In the genomic region with DNA sequence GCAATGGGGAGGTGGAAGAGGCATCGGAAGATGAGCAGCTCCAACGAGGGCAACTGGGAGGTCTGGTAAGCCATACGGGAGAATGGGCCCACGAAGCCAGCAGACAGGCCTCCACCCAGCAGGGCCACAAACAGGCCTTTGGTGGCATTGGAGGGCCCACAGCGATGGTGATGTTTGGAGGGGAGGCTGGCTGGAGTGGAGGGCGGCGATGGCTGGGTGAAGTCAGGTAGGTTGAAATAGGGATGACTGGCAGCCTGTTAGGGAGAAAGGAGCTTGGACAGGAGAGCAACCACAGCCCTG, we compare ENCODE assay signal across 14 mouse cellular contexts. TPM values are rescaled to one million over a fixed set of nuclear protein-coding genes. Genes with fewer than 3 reads are reported as not detected.
A peak's percentile ranks its signal among the peaks of the same experiment; 100 is the strongest.
DNase-seq lines count a peak whose midpoint lies in the region; ATAC-seq lines count a peak whose summit lies in the region.
"Had no signal": no experiment of that assay in that cellular context is flagged by ENCODE, and none has a peak within 500 bp of the region (broad histone marks: within the 10 kb centered on the region; RNA-seq: fewer than 3 reads in every experiment).

No protein-coding gene starts in this region.

- H3K27me3 ChIP-seq in megakaryocyte, embryonic 14.5 days (replicated peaks) = peaks cover 2% of the 10 kb centered on the region
- no peaks in the 10 kb centered on the region for H3K27me3 ChIP-seq in limb, embryonic 15.5 days
- no peaks in the 10 kb centered on the region for H3K27me3 ChIP-seq in stomach, embryonic 16.5 days (ENCODE audit: control insufficient read depth, insufficient read depth, low read length)

- peak overlapping the region; percentile 100; the same call in 1 of the 2 replicates for H3K27ac ChIP-seq in limb, embryonic 15.5 days
- H3K27ac ChIP-seq in stomach, embryonic 16.5 days (ENCODE audit: low read length) = no peak overlapping the region; the same call in 1 of the 2 replicates

- 91% methylated on average over 7 of the region's 7 CpGs for WGBS in limb, embryonic 15.5 days
- 91% methylated on average over 7 of the region's 7 CpGs for WGBS in stomach, embryonic 16.5 days

- H3K4me3 ChIP-seq in megakaryocyte, embryonic 14.5 days (replicated peaks) = peak overlapping the region; percentile 7
- no peak overlapping the region for H3K4me3 ChIP-seq in limb, embryonic 15.5 days
- no peak overlapping the region for H3K4me3 ChIP-seq in stomach, embryonic 16.5 days (replicated peaks; ENCODE audit: low read length)

- DNase-seq in cerebellum, adult 8-10 months = peak; percentile 42
- DNase-seq in cerebellum, adult 11-12 months = no peak
- DNase-seq in urinary bladder, postnatal 10 days (ENCODE audit: low spot score) = no peak
- no peak for DNase-seq in natural killer cell, adult 2 months (ENCODE audit: low spot score in 2 of 2)
- DNase-seq: gastrocnemius, postnatal 36 days; kidney, postnatal 10 days; lung, adult 2 months had no signal

- no peaks in the 10 kb centered on the region for H3K9me3 ChIP-seq in megakaryocyte, embryonic 14.5 days
- no peaks in the 10 kb centered on the region for H3K9me3 ChIP-seq in limb, embryonic 15.5 days
- H3K9me3 ChIP-seq in stomach, embryonic 16.5 days (replicated peaks; ENCODE audit: control insufficient read depth, low read length) = no peaks in the 10 kb centered on the region
- H3K9me3 ChIP-seq: G1E had no signal

- no peak overlapping the region for H3K4me2 ChIP-seq in limb, embryonic 15.5 days
- no peak overlapping the region for H3K4me2 ChIP-seq in stomach, embryonic 16.5 days (ENCODE audit: low read depth, low read length)

- H3K9ac ChIP-seq in limb, embryonic 15.5 days = no peak overlapping the region
- H3K9ac ChIP-seq in stomach, embryonic 16.5 days (ENCODE audit: low read length) = peak overlapping the region; percentile 21; the same call in 1 of the 2 replicates

- no peaks in the 10 kb centered on the region for H3K36me3 ChIP-seq in megakaryocyte, embryonic 14.5 days (replicated peaks; ENCODE audit: low read length)
- no peaks in the 10 kb centered on the region for H3K36me3 ChIP-seq in limb, embryonic 15.5 days
- H3K36me3 ChIP-seq in stomach, embryonic 16.5 days (ENCODE audit: control insufficient read depth, insufficient read depth, low read length) = no peaks in the 10 kb centered on the region

- peaks cover 38% of the 10 kb centered on the region for H3K4me1 ChIP-seq in megakaryocyte, embryonic 14.5 days
- peaks cover 34% of the 10 kb centered on the region for H3K4me1 ChIP-seq in limb, embryonic 15.5 days
- H3K4me1 ChIP-seq in stomach, embryonic 16.5 days (ENCODE audit: control insufficient read depth, insufficient read depth, low read length) = peaks cover 30% of the 10 kb centered on the region

- no peak for ATAC-seq in megakaryocyte, adult 5-6 weeks (ENCODE audit: poor library complexity, severe bottlenecking)
- ATAC-seq in limb, embryonic 15.5 days (ENCODE audit: insufficient number of reproducible peaks, low FRiP score, low TSS enrichment, low read depth) = no peak
- no peak for ATAC-seq in stomach, embryonic 16.5 days (ENCODE audit: insufficient read depth, low FRiP score)

RNA-seq across cellular contexts. Expression of a gene that starts 0.9 kb away (rescaled TPM):
- polyA plus RNA-seq in megakaryocyte, embryonic 14.5 days (2012; ENCODE audit: insufficient read depth, low replicate concordance) = not detected in 2 replicates
- not detected in 2 replicates for total RNA-seq in megakaryocyte, adult 5-6 weeks (2015)
- not detected in 2 replicates for total RNA-seq in megakaryocyte, adult 5-6 weeks (2017)
- polyA plus RNA-seq in limb, embryonic 15.5 days (2015; fragmentation: Nextera tagmentation; extraction: Ambion mirVana) = 0.09 and 0.15 TPM in 2 replicates
- polyA plus RNA-seq in stomach, embryonic 16.5 days (2015; fragmentation: Nextera tagmentation; extraction: Ambion mirVana) = 0.17 TPM in 1 of 2 replicates, not detected in the other
- total RNA-seq: gastrocnemius, postnatal 36 days; hematopoietic stem cell, adult 5-6 weeks; left cerebral cortex, adult 18-20 months had no signal

RNA-seq across cellular contexts. Expression of a gene that starts 2.4 kb away (rescaled TPM):
- polyA plus RNA-seq in megakaryocyte, embryonic 14.5 days (2012; ENCODE audit: insufficient read depth, low replicate concordance) = 36.5 and 129 TPM in 2 replicates
- total RNA-seq in megakaryocyte, adult 5-6 weeks (2015) = 116 and 118 TPM in 2 replicates
- total RNA-seq in megakaryocyte, adult 5-6 weeks (2017) = 38.6 and 42.9 TPM in 2 replicates
- 20.0 and 20.9 TPM in 2 replicates for polyA plus RNA-seq in limb, embryonic 15.5 days (2015; fragmentation: Nextera tagmentation; extraction: Ambion mirVana)
- 17.7 and 20.6 TPM in 2 replicates for polyA plus RNA-seq in stomach, embryonic 16.5 days (2015; fragmentation: Nextera tagmentation; extraction: Ambion mirVana)

RNA-seq across cellular contexts. Expression of a gene that starts 4.9 kb away (rescaled TPM):
- polyA plus RNA-seq in megakaryocyte, embryonic 14.5 days (2012; ENCODE audit: insufficient read depth, low replicate concordance) = 1.9 and 3.9 TPM in 2 replicates
- 1.6 and 2.6 TPM in 2 replicates for total RNA-seq in megakaryocyte, adult 5-6 weeks (2015)
- 1.4 and 2.4 TPM in 2 replicates for total RNA-seq in megakaryocyte, adult 5-6 weeks (2017)
- 5.1 and 5.4 TPM in 2 replicates for polyA plus RNA-seq in limb, embryonic 15.5 days (2015; fragmentation: Nextera tagmentation; extraction: Ambion mirVana)
- 3.4 TPM in 2 replicates for polyA plus RNA-seq in stomach, embryonic 16.5 days (2015; fragmentation: Nextera tagmentation; extraction: Ambion mirVana)

RNA-seq across cellular contexts. Expression of a gene that starts 34.9 kb away (rescaled TPM):
- polyA plus RNA-seq in megakaryocyte, embryonic 14.5 days (2012; ENCODE audit: insufficient read depth, low replicate concordance) = not detected in 2 replicates
- total RNA-seq in megakaryocyte, adult 5-6 weeks (2015) = 0.32 and 0.36 TPM in 2 replicates
- total RNA-seq in megakaryocyte, adult 5-6 weeks (2017) = 0.16 TPM in 1 of 2 replicates, not detected in the other
- polyA plus RNA-seq in limb, embryonic 15.5 days (2015; fragmentation: Nextera tagmentation; extraction: Ambion mirVana) = 18.6 and 30.0 TPM in 2 replicates
- polyA plus RNA-seq in stomach, embryonic 16.5 days (2015; fragmentation: Nextera tagmentation; extraction: Ambion mirVana) = 5.3 and 10.3 TPM in 2 replicates

RNA-seq across cellular contexts. Expression of a gene that starts 40.8 kb away (rescaled TPM):
- polyA plus RNA-seq in megakaryocyte, embryonic 14.5 days (2012; ENCODE audit: insufficient read depth, low replicate concordance) = 0.64 TPM in 1 of 2 replicates, not detected in the other
- total RNA-seq in megakaryocyte, adult 5-6 weeks (2015) = 0.14 TPM in 1 of 2 replicates, not detected in the other
- not detected in 2 replicates for total RNA-seq in megakaryocyte, adult 5-6 weeks (2017)
- polyA plus RNA-seq in limb, embryonic 15.5 days (2015; fragmentation: Nextera tagmentation; extraction: Ambion mirVana) = 3.4 and 3.9 TPM in 2 replicates
- 1.8 and 2.5 TPM in 2 replicates for polyA plus RNA-seq in stomach, embryonic 16.5 days (2015; fragmentation: Nextera tagmentation; extraction: Ambion mirVana)
